Mouse (Mus musculus): Measurements from ENCODE around the gene Tlcd2.

Gene Tlcd2

DNA sequence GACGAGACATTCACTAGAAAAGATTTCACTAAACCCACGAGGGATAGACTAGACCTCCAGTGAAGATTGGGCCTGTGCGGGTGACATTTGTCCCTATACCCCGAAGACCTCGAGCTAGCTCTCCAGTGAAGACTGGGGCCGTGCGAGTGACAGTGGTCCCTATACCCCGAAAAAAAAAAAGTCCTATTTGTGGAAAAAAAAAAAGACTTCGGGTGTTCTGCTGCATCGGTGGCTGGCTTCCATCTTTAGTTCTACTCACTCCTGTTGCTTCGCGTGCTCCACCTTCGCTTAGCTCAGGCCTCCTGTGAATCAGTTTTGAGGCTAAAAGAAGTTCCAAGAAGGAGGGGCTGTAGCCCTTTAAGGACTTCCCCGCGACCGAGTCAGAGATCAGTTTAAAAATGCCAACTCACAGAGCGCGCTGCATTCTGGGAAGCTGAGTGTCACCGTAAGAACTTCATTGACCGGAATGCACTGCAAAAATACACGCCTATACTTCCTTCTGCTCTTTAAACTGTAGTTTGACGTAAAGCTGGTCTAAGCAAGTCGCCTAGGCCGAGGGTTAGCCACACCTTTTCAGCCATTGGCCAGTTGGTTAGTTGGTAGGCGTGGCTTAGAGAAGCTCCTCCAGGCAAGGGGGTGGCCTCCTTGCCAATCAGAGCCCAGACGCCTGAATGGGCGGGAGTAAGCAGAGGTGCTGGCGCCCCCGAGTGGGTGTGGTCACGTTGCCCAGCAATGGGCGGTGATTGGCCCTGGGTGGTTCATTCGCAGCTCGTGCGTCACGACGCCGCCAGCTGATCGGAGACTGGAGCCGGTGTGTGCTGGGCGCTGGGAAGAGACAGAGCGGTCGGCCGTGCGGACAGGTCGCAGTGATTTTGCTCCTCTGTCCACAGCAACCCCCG lies at the start of gene Tlcd2:
TSS of gene Tlcd2 (plus strand) at position 872 of the 899 bp plus-strand sequence.
- peak; percentile 100 for DNase-seq (ENCODE audit: extremely low read depth, low read depth)

GRCm38 (mm10) chr11:75415096-75415495 lies 46.4 kb upstream of the Tlcd2 start:
- peak; percentile 32 for DNase-seq (ENCODE audit: extremely low read depth, low read depth)

- DNase-seq (ENCODE audit: extremely low read depth, low read depth): no peak
Observed at GRCm38 (mm10) chr11:75415994-75416393, 45.5 kb upstream of the Tlcd2 start.

DNA sequence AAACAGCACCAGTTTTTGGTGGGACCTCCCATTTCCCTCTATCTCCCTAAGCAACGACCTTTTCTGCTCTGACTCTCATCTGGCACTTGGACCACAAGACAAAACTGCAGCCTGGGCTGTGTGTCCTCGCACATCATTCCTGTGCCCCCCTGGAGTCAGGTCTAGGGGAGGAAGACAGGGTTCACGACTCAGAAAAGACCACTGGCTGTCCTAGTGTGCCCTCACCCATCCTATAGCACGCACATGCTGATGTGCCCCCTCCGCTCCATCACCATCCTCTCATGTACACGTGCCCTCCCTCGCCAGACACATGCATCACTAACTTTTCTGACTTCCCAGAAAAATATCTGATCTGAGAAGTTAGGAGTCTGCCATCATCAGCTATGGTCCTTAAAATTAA lies 41.5 kb upstream of the Tlcd2 start:
- no peak for DNase-seq (ENCODE audit: extremely low read depth, low read depth)

- DNase-seq (ENCODE audit: extremely low read depth, low read depth): no peak
Observed at GRCm38 (mm10) chr11:75420810-75421374, 40.6 kb upstream of the Tlcd2 start.

GRCm38 (mm10) chr11:75421375-75422012 lies 40.0 kb upstream of the Tlcd2 start:
- no peak for DNase-seq (ENCODE audit: extremely low read depth, low read depth)

DNA sequence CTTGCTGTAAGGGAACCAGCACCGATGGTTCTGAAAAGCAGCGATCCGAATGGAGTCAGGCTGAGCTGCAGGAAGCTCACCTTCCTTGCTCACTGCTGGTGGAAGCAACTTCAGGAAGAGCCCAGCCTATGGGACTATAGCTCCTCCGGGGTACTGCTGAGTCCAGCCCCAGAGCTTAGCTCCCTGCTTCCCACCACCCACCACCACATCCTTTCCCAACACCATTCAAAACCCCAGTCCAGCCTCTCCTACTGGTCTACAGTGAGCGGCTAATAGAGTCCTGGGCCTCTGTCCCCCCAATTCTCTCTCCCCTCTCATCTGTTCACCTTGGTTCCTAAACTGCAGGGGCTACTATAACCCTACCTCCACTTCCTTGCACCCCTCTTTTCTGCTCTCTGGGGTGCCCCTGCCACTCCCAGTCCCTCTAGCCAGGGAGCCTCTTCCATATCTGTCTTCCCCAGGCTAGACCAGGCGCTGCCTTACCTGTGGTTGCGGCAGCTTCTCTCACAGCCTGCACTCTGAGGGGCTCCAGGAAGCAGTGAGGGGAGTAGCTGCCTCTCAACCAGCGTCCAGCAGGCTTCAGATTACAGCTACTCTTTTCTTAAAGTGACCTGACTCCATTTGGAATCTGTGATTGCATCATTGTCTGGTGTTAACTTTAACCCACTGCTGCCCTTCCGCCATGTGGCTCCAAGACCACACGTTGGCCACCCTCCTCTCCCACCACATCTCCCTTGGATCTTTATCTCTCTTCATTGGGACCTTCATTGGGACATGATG lies 39.3 kb upstream of the Tlcd2 start, which contains the start of gene Serpinf1:
TSS of gene Serpinf1 (minus strand) at position 689 of the 780 bp plus-strand sequence.
- DNase-seq (ENCODE audit: extremely low read depth, low read depth): no peak

DNA sequence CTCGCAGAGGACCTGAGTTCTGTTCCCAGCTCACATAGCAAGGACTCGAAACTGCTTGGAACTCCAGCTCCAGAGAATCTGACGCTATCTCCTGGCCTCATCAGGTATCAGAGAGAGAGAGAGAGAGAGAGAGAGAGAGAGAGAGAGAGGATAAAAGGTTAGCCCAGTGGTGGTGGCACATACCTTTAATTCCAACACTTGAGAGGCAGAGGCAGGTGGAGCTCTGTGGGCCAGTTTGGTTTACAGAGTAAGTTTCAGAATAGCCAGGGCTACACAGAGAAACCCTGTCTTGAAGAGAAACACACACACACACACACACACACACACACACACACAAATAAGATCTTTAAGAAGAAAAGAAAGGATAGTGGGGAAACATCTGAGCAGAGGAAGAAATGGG lies 38.4 kb upstream of the Tlcd2 start:
- DNase-seq (ENCODE audit: extremely low read depth, low read depth): no peak

DNA sequence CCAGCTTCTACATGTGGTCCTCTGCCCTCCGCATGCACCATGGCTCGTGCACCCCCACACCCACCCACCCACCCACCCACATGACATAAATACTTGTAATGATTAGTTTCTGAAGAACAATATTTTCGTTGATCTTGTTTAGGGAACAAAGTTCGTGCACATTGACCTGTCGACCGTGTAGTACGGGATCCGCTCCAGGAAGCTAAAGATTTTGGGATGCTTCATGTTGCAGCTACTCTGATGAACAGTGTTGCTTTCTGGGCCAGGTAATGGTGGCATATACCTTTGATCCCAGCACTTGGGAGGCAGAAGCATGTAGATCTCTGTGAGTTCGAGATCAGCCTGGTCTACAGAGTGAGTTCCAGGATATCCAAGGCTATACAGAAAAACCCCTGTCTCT lies 37.5 kb upstream of the Tlcd2 start:
- no peak for DNase-seq (ENCODE audit: extremely low read depth, low read depth)

GRCm38 (mm10) chr11:75424459-75424858 lies 37.1 kb upstream of the Tlcd2 start:
- DNase-seq (ENCODE audit: extremely low read depth, low read depth): no peak

DNA sequence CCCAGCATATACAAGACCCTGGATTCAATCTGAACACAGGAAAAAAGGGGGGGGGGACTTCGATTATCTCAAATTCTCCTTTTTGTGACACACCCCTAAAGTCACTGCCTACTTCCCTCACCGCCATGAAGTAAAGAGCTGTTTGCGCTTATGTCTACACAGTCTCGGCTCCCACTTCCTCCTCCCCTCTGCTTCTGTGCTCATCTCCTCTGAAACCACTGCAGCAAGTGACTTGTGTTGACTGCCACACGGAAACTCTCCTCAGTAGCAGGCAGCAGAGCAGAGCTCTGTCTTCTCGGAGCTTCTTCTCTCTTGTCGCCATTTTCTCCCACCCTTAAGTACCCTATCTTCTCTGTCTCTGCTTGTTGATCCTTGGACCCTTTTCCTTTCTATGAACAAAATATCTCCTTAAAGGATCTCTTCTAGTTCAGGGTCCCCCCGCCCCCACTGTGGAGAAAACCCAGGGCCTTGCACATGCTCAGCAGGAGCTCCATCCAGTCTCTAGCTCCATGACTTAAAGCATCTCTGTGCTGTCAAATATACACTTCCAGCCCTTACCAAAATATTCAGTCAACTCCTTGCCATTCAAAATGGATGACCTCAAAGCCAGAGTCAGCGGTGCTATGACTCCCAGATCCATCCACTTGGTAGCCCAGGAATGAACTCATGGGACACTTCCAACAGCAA lies 32.4 kb upstream of the Tlcd2 start:
- peak; percentile 56 for DNase-seq (ENCODE audit: extremely low read depth, low read depth)

DNA sequence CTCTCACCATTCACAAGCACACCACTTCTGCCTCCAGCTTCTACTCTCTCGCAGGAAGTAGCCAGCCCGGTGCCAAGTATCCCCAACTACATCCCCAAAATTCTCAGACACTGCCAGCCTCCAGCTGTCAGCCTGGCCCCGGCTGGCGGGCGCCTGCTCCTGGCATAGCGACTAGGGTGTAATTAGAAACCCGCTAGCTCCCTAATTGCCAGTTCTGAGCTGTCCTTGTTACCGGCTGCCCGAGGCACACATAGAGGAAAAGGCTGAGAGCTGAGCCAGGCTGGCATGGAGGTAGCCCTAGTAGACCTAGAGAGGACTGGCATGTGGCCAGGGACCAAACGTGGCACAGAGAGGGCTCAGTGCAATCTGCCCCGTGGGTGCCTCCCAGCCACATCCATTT lies 30.2 kb upstream of the Tlcd2 start:
- DNase-seq (ENCODE audit: extremely low read depth, low read depth): no peak

DNA sequence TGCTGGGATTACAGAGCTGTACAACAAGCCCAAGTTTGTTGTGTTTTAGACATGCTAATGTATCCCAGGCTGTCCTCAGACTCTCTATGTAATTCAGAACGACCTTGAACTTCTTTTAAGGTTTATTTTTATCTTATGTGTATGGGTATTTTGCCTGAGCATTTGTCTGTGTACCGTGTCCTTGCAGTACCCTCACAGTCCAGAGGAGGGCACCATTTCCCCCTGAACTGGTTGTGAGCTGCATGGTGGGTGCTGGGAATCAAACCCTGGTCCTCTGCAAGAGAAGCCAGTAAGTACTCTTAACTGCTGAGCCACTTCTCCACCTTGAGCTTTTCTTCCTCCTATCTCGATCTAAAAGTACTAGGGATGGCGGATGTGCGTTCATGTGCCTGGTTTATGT lies 27.4 kb upstream of the Tlcd2 start:
- no peak for DNase-seq (ENCODE audit: extremely low read depth, low read depth)

GRCm38 (mm10) chr11:75438194-75438593 lies 23.3 kb upstream of the Tlcd2 start:
- no peak for DNase-seq (ENCODE audit: extremely low read depth, low read depth)

DNA sequence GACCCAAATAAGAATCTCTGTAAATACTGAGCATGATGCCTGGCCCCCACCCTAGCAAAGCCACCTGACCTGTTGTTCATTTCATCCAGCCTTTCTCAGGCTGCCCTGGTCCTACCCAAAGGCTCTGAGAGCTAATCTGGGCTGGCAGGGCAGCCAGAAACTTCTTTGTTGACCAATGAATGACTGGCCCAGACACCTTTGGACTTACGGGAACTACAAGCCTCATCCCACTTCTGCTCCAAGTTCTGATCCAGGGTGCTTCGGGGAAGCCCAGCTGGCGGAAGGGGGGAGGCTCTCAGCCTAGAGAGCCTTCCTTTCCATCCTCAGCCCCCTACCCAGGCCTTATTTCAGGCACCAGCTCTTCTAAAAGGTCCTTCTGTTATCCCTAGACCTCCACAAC lies 22.7 kb upstream of the Tlcd2 start:
- DNase-seq (ENCODE audit: extremely low read depth, low read depth): no peak

- no peak for DNase-seq (ENCODE audit: extremely low read depth, low read depth)
Observed at GRCm38 (mm10) chr11:75439363-75439762, 22.2 kb upstream of the Tlcd2 start, which contains the start of gene Serpinf2. Gene Serpinf2, minus strand, starts transcription at chr11:75439591.

DNA sequence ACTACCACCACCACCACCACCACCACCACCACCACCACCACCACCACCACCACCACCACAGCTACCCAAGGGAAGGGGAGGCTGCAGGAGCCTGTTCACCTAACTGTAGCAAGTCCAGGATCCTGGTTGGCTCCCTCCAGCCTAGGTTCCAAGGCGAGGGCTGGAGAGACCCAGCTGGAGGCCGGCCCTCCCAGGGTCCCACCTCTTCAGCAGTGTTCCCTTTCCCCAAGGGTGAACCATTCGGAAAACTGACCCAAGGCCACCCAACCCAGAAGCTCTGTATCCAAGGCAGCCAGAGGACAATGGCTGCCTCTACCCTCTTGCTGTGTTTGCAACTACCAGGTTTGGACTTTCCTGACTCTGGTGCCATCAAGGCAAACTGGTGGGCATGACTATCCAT lies 21.6 kb upstream of the Tlcd2 start:
- DNase-seq (ENCODE audit: extremely low read depth, low read depth): no peak

GRCm38 (mm10) chr11:75441034-75441433 lies 20.5 kb upstream of the Tlcd2 start:
- no peak for DNase-seq (ENCODE audit: extremely low read depth, low read depth)

DNA sequence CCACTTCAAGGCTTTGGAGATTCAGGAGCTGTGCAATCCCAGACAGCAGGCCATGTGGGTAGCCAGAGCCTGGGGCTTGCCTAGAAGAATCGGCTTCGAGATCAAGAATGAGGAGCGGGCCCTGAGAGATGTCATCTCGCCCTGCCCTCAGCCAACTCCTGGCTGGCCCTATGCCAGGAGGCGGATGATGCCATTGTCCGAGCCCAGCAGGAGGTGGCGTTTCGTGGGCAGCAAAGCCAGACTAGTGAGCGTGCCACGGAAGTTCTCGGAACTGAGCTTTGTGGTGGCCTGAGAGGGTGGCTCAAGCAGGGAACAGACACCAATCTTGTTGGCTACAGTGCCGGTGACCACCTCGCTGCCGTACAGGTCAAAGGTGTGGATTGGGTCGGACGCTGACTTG lies 19.9 kb upstream of the Tlcd2 start:
- DNase-seq (ENCODE audit: extremely low read depth, low read depth): no peak

DNA sequence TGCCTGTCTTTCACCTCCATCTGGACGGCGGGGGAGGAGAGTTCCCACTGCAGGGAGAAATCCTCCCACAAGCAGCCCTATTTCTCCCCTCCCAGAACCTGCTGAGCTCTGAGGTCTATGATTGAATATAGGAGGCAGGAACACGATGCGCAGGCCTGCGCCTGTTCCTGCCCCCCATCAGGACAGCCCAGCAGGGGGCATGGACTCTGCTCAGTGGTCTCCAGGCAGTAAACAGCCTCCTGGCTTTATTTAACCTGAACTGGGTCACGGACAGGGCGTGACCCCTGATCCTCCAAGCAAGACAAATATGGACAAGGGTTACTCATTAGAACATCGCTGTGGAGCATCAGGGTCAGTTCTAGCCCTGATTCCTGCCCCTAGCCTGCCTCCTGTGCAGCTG lies 17.8 kb upstream of the Tlcd2 start:
- DNase-seq (ENCODE audit: extremely low read depth, low read depth): no peak

DNA sequence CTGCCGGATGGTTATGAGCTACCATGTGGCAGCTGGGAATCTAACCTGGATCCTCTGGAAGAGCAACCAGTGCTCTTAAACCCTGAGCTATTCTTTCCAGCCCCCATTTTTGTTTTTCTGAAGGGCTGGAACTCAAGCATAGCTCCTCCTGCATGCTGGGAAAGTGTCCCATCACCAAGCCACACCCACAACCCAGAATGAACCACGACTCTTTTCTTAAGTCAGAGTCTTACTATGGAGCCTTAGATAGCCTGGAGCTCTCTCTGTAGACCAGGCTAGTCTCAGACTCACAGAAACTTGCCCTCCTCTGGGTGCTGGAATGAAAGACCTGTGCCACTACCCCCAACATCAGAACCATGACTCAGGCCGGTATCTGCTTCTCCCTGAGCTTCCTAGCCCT lies 12.9 kb upstream of the Tlcd2 start:
- DNase-seq (ENCODE audit: extremely low read depth, low read depth): no peak

All from MEL-GATA-1-ER (cell line).